Mouse (Mus musculus) midbrain, embryonic 16.5 days (tissue): Measurements from ENCODE around the gene Klk1b8. TPM values are rescaled to one million over a fixed set of nuclear protein-coding genes. Genes with fewer than 3 reads are reported as not detected.
A peak's percentile ranks its signal among the peaks of the same experiment; 100 is the strongest.

Experiments used
- ATAC-seq: fragments of 200-750 bp; cut with Nextera tagmentation; 2 replicates; pipeline ENCODE4 v1.8.0; 2017; ENCODE audit warnings: moderate TSS enrichment
- H3K27ac ChIP-seq: fragments of 300-500 bp; sonication (generic); 2 replicates; pipeline ENCODE4 v1.5.1; 2014; ENCODE audit warnings: mild to moderate bottlenecking, low read length, mixed read lengths
- H3K27me3 ChIP-seq: fragments of 300-500 bp; sonication (generic); 2 replicates; pipeline ENCODE4 v1.6.1; 2014; ENCODE audit warnings: low read depth, low read length, mixed read lengths; ENCODE audit not compliant: control insufficient read depth, insufficient read depth
- H3K36me3 ChIP-seq: fragments of 300-500 bp; sonication (generic); 2 replicates; pipeline ENCODE4 v1.6.1; 2014; ENCODE audit warnings: mild to moderate bottlenecking, low read length, moderate library complexity, mixed read lengths; ENCODE audit not compliant: control insufficient read depth, insufficient read depth
- H3K4me1 ChIP-seq: fragments of 300-500 bp; sonication (generic); 2 replicates; pipeline ENCODE4 v1.6.1; 2014; ENCODE audit warnings: mild to moderate bottlenecking, low read length, mixed read lengths; ENCODE audit not compliant: control insufficient read depth, insufficient read depth
- H3K4me2 ChIP-seq: fragments of 300-500 bp; sonication (generic); 2 replicates; pipeline ENCODE4 v1.6.1; 2014; ENCODE audit warnings: mild to moderate bottlenecking, low read length, mixed read lengths
- H3K4me3 ChIP-seq: fragments of 300-500 bp; sonication (generic); 2 replicates; pipeline ENCODE4 v1.5.1; 2014; ENCODE audit warnings: low read depth, mild to moderate bottlenecking, low read length, moderate library complexity, mixed read lengths
- H3K9ac ChIP-seq: fragments of 300-500 bp; sonication (generic); 2 replicates; pipeline ENCODE4 v1.6.1; 2014; ENCODE audit warnings: low read depth, low read length, mixed read lengths
- H3K9me3 ChIP-seq: fragments of 300-500 bp; sonication (generic); replicated peaks from 2 replicates; pipeline ENCODE4 v1.6.1; 2014; ENCODE audit warnings: mild to moderate bottlenecking, low read length, mixed read lengths; ENCODE audit not compliant: control insufficient read depth, poor library complexity, severe bottlenecking
- WGBS: fragments of 180-500 bp; shearing (Covaris S2); extraction: QIAGEN DNeasy Blood & Tissue Kit; methylation state at CpG from one replicate; pipeline ENCODE4 v1.1.7; 2014; 5-methylcytosine and 5-hydroxymethylcytosine counted together
- polyA plus RNA-seq: library from polyadenylated mRNA; unstranded; fragments of >200 nt; fragmentation: Nextera tagmentation; extraction: Ambion mirVana; gene quantifications from 2 replicates; pipeline ENCODE4 v1.2.1, GENCODE M21; 2015

Klk1b8 gene
- not detected in 2 replicates for polyA plus RNA-seq

- Histone ChIP-seq H3K4me3 (no peak within 1 kb of the TSS), H3K27ac (no peak within 1 kb of the TSS), H3K4me2 (no peak within 1 kb of the TSS), H3K4me1 (no peaks in the 10 kb centered on the region), H3K9me3 (no peaks in the 10 kb centered on the region), H3K27me3 (no peaks in the 10 kb centered on the region), H3K36me3 (no peaks in the 10 kb centered on the region), H3K9ac (no peak within 1 kb of the TSS)
- no peak for ATAC-seq
- WGBS = 85% methylated on average over 2 of the region's 2 CpGs
Observed at GRCm38 (mm10) chr7:43950364-43950763, at the start of gene Klk1b8. Gene Klk1b8, plus strand, starts transcription at chr7:43950664.

GRCm38 (mm10) chr7:43914821-43915220 is 35.6 kb upstream of the Klk1b8 start:
- Histone ChIP-seq H3K4me1 (no peaks in the 10 kb centered on the region), H3K4me3 (no peak overlapping the region), H3K4me2 (no peak overlapping the region), H3K36me3 (no peaks in the 10 kb centered on the region), H3K27me3 (no peaks in the 10 kb centered on the region), H3K27ac (no peak overlapping the region), H3K9ac (no peak overlapping the region), H3K9me3 (no peaks in the 10 kb centered on the region)
- WGBS = 74% methylated on average over 9 of the region's 9 CpGs
- ATAC-seq = no peak

DNA sequence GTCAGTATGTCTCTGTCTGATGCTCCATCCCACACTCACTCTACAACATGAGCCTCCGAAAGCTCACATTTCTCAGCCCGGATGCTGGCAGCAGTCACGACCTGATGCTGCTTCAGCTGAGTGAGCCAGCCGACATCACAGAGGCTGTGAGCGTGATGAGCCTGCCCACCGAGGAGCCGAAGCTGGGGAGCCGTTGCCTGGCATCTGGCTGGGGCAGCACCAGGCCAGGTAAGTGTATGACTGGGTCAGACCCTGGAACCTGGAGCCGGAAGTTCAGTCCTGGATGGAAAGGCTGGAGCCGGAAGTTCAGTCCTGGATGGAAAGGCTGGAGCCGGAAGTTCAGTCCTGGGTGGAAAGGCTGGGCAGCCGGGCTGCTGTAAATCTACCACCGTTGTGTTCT is 32.0 kb upstream of the Klk1b8 start:
- Histone ChIP-seq H3K9me3 (no peaks in the 10 kb centered on the region), H3K27ac (no peak overlapping the region), H3K36me3 (no peaks in the 10 kb centered on the region), H3K27me3 (no peaks in the 10 kb centered on the region), H3K4me3 (no peak overlapping the region), H3K9ac (no peak overlapping the region), H3K4me2 (no peak overlapping the region), H3K4me1 (no peaks in the 10 kb centered on the region)
- WGBS = 92% methylated on average over 13 of the region's 13 CpGs
- no peak for ATAC-seq

DNA sequence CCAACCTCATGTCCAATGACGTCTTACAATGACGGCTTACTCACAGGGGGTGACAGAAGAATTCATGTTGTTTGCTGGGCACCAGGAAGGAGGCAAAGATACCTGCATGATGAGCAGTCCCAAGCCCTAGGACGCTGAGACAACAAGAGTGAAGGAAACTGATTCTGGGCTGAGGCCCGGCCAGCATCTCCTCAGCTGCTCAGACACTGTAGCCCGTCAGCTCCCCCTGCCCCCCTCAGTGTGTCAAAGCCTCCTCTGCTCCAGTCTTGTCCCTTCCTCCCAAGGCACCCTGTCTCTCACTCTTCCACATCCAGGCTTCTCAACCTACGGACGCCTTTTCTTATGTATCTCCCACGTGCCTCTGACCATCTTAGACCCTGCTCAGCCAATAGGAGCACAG is 31.6 kb upstream of the Klk1b8 start:
- no peak for ATAC-seq

GRCm38 (mm10) chr7:43919559-43920451 is 30.7 kb upstream of the Klk1b8 start:
- 36% methylated on average over 14 of the region's 14 CpGs for WGBS
- peak; percentile 95 for ATAC-seq
- Histone ChIP-seq H3K9me3 (no peaks in the 10 kb centered on the region), H3K36me3 (no peaks in the 10 kb centered on the region), H3K9ac (no peak overlapping the region), H3K27me3 (no peaks in the 10 kb centered on the region), H3K27ac (no peak overlapping the region), H3K4me2 (no peak overlapping the region), H3K4me3 (no peak overlapping the region), H3K4me1 (no peaks in the 10 kb centered on the region)

More for the DNA sequence above, 31.6 kb upstream of the Klk1b8 start:
- Histone ChIP-seq H3K9ac (no peak overlapping the region), H3K9me3 (no peaks in the 10 kb centered on the region), H3K4me1 (no peaks in the 10 kb centered on the region), H3K27me3 (no peaks in the 10 kb centered on the region), H3K27ac (no peak overlapping the region), H3K4me3 (no peak overlapping the region), H3K36me3 (no peaks in the 10 kb centered on the region), H3K4me2 (no peak overlapping the region)
- 79% methylated on average over 8 of the region's 8 CpGs for WGBS

- H3K9ac ChIP-seq = no peak overlapping the region
- no peaks in the 10 kb centered on the region for H3K4me1 ChIP-seq
- no peak overlapping the region for H3K4me2 ChIP-seq
- no peaks in the 10 kb centered on the region for H3K36me3 ChIP-seq
- no peaks in the 10 kb centered on the region for H3K9me3 ChIP-seq
- 91% methylated on average over 3 of the region's 3 CpGs for WGBS
- H3K27ac ChIP-seq = no peak overlapping the region
- H3K27me3 ChIP-seq = no peaks in the 10 kb centered on the region
- ATAC-seq = peak; percentile 30; the same call in 1 of the 2 replicates
- no peak overlapping the region for H3K4me3 ChIP-seq
Observed at GRCm38 (mm10) chr7:43920582-43920981, 29.9 kb upstream of the Klk1b8 start.

GRCm38 (mm10) chr7:43921087-43921486 is 29.4 kb upstream of the Klk1b8 start:
- no peaks in the 10 kb centered on the region for H3K9me3 ChIP-seq
- no peaks in the 10 kb centered on the region for H3K27me3 ChIP-seq
- no peak overlapping the region for H3K27ac ChIP-seq
- 94% methylated on average over 6 of the region's 6 CpGs for WGBS
- H3K4me3 ChIP-seq = no peak overlapping the region
- H3K9ac ChIP-seq = no peak overlapping the region
- no peak for ATAC-seq
- H3K36me3 ChIP-seq = no peaks in the 10 kb centered on the region
- no peak overlapping the region for H3K4me2 ChIP-seq
- H3K4me1 ChIP-seq = no peaks in the 10 kb centered on the region

DNA sequence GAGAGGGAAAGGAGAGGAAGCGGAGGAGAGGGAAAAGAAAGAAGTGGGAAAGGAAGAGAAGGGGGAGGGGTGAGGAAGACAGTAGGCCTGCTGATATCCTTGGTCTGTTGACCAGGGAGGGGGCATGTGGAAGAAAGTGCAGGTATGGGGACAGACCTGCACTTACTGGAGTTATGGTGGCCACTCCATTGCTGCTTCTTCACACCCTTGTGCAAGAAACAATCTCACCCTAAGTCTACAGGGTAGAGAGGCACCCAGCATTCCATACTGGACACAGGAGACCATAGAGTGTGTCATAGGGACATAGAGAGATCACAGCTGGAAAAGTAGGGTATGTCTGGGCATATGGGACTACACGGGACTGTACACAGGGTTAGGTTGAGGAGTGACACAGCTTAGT is 28.5 kb upstream of the Klk1b8 start:
- Histone ChIP-seq H3K9ac (no peak overlapping the region), H3K36me3 (no peaks in the 10 kb centered on the region), H3K27me3 (no peaks in the 10 kb centered on the region), H3K4me3 (no peak overlapping the region), H3K9me3 (no peaks in the 10 kb centered on the region), H3K4me2 (no peak overlapping the region), H3K4me1 (no peaks in the 10 kb centered on the region), H3K27ac (no peak overlapping the region)
- 80% methylated on average over 2 of the region's 2 CpGs for WGBS
- ATAC-seq = no peak

DNA sequence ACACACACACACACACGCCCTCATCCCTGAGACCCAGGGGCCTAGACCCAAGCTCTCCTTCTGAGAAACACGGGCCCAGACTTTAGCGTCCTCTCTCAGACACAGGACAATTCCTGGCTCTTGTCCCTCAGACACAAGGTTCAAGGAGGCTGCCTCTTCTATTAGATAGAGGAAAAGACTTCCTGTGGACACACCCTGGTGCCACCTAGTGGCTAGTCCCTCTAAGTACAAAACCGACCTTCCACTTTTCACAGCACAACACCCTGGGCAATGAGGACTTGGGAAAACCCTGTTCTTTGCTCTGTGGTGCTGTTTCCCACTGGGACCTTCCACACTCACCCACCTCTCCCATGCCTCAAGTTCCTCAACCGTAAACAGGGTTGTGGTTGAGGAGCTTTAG is 24.5 kb upstream of the Klk1b8 start:
- no peaks in the 10 kb centered on the region for H3K9me3 ChIP-seq
- no peaks in the 10 kb centered on the region for H3K27me3 ChIP-seq
- H3K27ac ChIP-seq = no peak overlapping the region
- H3K9ac ChIP-seq = no peak overlapping the region
- no peaks in the 10 kb centered on the region for H3K36me3 ChIP-seq
- no peak overlapping the region for H3K4me2 ChIP-seq
- no peak overlapping the region for H3K4me3 ChIP-seq
- 65% methylated on average over 5 of the region's 5 CpGs for WGBS
- no peak for ATAC-seq
- no peaks in the 10 kb centered on the region for H3K4me1 ChIP-seq
